Mouse (Mus musculus) liver, embryonic 12.5 days (tissue): ENCODE measurements around the gene Nrxn2. TPM values are rescaled to one million over a fixed set of nuclear protein-coding genes. Genes with fewer than 3 reads are reported as not detected.

Experiments used
- ATAC-seq: fragments of 200-750 bp; cut with Nextera tagmentation; 2 replicates; pipeline ENCODE4 v1.8.0; 2017; ENCODE audit warnings: moderate number of reproducible peaks, mild to moderate bottlenecking, moderate library complexity
- H3K27ac ChIP-seq: fragments of 300-500 bp; sonication (generic); 2 replicates; pipeline ENCODE4 v1.5.1; 2016; ENCODE audit warnings: mild to moderate bottlenecking
- H3K27me3 ChIP-seq: fragments of 300-500 bp; sonication (generic); replicated peaks from 2 replicates; pipeline ENCODE4 v1.6.1; 2016; ENCODE audit warnings: mild to moderate bottlenecking, moderate library complexity
- H3K36me3 ChIP-seq: fragments of 300-500 bp; sonication (generic); 2 replicates; pipeline ENCODE4 v1.6.1; 2016; ENCODE audit warnings: mild to moderate bottlenecking, moderate library complexity
- H3K4me1 ChIP-seq: fragments of 300-500 bp; sonication (generic); 2 replicates; pipeline ENCODE4 v1.6.1; 2016
- H3K4me2 ChIP-seq: fragments of 300-500 bp; sonication (generic); 2 replicates; pipeline ENCODE4 v1.6.1; 2016; ENCODE audit warnings: mild to moderate bottlenecking, moderate library complexity
- H3K4me3 ChIP-seq: fragments of 300-500 bp; sonication (generic); 2 replicates; pipeline ENCODE4 v1.5.1; 2016; ENCODE audit warnings: mild to moderate bottlenecking, moderate library complexity
- H3K9ac ChIP-seq: fragments of 300-500 bp; sonication (generic); 2 replicates; pipeline ENCODE4 v1.6.1; 2016; ENCODE audit warnings: mild to moderate bottlenecking, moderate library complexity
- H3K9me3 ChIP-seq: fragments of 300-500 bp; sonication (generic); replicated peaks from 2 replicates; pipeline ENCODE4 v1.6.1; 2016; ENCODE audit warnings: mild to moderate bottlenecking, moderate library complexity
- whole genome bisulfite sequencing: fragments of 180-500 bp; shearing (Covaris S2); methylation state at CpG from one replicate; pipeline ENCODE4 v1.1.7; 2016; ENCODE audit not compliant: insufficient replicate concordance; 5-methylcytosine and 5-hydroxymethylcytosine counted together
- polyA plus RNA-seq: library from polyadenylated mRNA; unstranded; fragments of >200 nt; fragmentation: Nextera tagmentation; extraction: Ambion mirVana; gene quantifications from 2 replicates; pipeline ENCODE4 v1.2.1, GENCODE M21; 2016

Gene Nrxn2
- polyA plus RNA-seq, result 0.83 and 0.85 TPM in 2 replicates

DNA sequence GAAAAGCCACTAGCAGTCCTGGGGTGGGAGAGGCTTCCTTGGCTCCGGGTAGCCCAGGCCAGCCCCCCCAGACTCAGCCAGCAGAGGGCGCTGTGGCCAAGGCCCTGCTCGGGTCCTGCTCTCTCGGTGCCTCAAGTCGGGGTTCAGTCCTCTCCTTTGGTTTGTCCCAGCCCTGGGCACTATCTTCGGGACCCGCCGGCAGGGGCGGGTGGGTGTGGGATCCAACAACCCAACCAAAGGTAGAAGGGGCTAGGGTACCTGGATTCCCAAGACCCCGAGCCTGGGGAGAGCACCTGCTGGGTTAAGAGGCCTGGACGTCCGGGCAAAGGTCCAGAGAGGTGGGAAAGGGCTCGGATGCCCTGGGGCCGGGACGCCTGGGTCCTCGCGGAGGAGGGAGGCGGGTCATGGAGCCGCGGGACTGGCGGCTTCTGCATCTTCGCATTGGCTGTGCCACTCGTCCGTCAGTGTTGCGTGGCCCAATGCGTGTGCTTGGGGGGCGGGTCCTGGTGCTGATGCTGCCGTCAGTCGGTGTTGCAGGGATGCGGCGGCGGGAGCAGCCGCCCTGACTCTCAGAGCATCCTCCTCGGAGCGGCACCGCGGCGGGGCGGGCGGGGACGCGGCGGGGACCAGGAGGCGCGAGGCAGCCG is at the start of gene Nrxn2:
TSS of gene Nrxn2 (plus strand) at position 499 of the 647 bp plus-strand sequence.
- under 1% methylated on average over 37 of the region's 46 CpGs for WGBS
- ATAC-seq, result peak; percentile 71
- Histone ChIP-seq H3K9me3 (no peaks in the 10 kb centered on the region), H3K4me2 (peak within 1 kb of the TSS; percentile 80), H3K4me3 (peak within 1 kb of the TSS; percentile 50), H3K27ac (no peak within 1 kb of the TSS), H3K36me3 (no peaks in the 10 kb centered on the region), H3K27me3 (peaks cover 75% of the 10 kb centered on the region), H3K9ac (peak within 1 kb of the TSS; percentile 14; the same call in 1 of the 2 replicates), H3K4me1 (peaks cover 48% of the 10 kb centered on the region)

DNA sequence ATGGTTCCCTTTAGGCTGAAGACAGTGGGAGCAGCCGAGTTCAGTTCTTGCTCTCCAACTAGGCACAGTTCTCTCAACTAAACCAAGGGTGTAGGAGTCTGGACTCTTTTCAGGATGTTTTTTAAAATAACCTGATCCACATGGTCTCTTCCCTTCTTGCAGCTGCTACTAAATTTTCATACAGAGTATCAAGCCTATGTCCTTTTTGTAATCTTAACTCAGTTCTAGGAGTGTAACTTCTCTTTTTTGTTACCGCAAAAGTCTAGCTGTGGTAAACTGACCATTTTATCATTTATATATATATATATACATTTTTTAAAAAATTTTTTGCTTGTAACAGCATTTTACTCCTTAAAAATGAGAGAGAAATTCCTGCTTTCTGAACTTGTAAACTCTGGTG is 48.4 kb upstream of the Nrxn2 start:
- H3K27me3 ChIP-seq, result no peaks in the 10 kb centered on the region
- peaks cover 29% of the 10 kb centered on the region for H3K4me1 ChIP-seq
- no peak overlapping the region for H3K9ac ChIP-seq
- no peak overlapping the region for H3K4me3 ChIP-seq
- H3K4me2 ChIP-seq, result no peak overlapping the region
- 89% methylated on average over 2 of the region's 2 CpGs for WGBS
- peaks cover 100% of the 10 kb centered on the region for H3K36me3 ChIP-seq
- H3K9me3 ChIP-seq, result no peaks in the 10 kb centered on the region
- H3K27ac ChIP-seq, result no peak overlapping the region
- ATAC-seq, result no peak

DNA sequence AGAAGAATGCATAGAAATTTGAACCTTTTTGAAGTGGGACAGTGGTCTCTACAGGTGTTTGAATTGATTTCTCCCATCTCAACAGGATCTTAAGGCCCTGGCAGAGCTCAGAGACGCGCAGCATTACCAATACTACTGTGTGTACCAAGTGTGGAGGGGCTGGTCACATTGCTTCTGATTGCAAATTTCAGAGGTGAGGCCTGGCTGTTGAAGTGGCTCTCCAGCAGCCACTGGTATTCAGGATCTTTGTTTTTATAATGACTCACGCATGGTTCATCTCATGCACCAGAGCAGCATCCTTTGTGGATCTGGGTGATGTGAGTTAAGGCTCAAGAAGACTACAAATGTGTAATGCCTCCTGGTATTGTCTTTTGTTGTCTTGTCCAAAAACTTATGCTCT is 46.1 kb upstream of the Nrxn2 start:
- ATAC-seq, result no peak
- Histone ChIP-seq H3K9ac (no peak overlapping the region), H3K36me3 (peaks cover 100% of the 10 kb centered on the region), H3K4me3 (no peak overlapping the region), H3K27ac (no peak overlapping the region), H3K4me1 (peaks cover 7% of the 10 kb centered on the region; the same call in 1 of the 2 replicates), H3K27me3 (no peaks in the 10 kb centered on the region), H3K4me2 (no peak overlapping the region), H3K9me3 (no peaks in the 10 kb centered on the region)
- WGBS, result 87% methylated on average over 3 of the region's 3 CpGs

DNA sequence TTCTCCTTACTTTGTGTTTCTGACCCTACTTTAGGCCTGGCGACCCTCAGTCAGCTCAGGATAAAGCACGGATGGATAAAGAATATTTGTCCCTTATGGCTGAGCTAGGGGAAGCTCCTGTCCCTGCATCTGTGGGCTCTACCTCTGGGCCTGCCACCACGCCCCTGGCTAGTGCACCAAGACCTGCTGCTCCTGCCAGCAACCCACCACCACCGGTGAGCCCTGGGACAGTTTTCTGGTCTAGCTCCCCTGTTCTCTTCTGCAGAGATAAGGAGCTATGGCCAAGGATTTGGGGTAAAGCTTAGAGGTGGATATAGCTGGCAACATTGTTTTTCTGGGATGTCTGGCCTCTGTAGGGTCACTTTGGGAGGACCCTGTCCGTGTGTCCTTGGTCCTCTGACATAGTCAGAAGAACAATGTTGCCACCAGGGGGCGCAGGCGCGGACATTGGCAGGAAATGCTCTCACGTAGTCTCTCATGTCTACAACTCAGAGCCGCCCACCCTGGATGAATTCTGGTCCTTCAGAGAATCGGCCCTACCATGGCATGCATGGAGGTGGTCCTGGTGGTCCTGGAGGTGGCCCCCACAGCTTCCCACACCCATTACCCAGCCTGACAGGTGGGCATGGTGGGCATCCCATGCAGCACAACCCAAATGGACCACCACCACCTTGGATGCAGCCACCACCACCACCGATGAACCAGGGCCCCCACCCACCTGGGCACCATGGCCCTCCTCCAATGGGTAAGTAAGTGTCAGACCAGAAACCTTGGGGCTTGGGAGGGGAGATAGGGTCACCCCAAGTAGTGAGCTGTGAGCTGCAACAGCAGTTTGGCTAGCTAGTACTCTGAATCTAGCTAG is 44.8 kb upstream of the Nrxn2 start:
- H3K27me3 ChIP-seq, result no peaks in the 10 kb centered on the region
- peaks cover 6% of the 10 kb centered on the region; the same call in 1 of the 2 replicates for H3K4me1 ChIP-seq
- H3K27ac ChIP-seq, result no peak overlapping the region
- H3K9me3 ChIP-seq, result no peaks in the 10 kb centered on the region
- peaks cover 100% of the 10 kb centered on the region for H3K36me3 ChIP-seq
- no peak overlapping the region for H3K4me2 ChIP-seq
- ATAC-seq, result peak; percentile 40; the same call in 1 of the 2 replicates
- 58% methylated on average over 12 of the region's 12 CpGs for WGBS
- H3K9ac ChIP-seq, result no peak overlapping the region
- H3K4me3 ChIP-seq, result no peak overlapping the region

DNA sequence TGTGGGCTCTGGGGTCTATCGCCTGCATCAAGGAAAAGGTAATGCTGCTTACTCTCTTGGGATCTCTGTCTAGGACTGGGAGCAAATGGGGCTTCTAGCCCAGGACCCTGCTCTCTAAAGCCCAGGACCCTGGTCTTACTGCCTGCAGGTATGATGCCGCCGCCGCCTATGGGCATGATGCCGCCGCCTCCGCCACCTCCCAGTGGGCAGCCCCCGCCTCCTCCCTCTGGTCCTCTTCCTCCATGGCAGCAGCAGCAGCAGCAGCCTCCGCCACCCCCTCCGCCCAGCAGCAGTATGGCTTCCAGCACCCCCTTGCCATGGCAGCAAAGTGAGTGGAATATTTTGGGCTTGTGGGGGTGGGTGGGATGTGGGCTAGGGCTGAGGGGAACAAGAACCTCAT is 44.0 kb upstream of the Nrxn2 start:
- Histone ChIP-seq H3K4me1 (peaks cover 6% of the 10 kb centered on the region; the same call in 1 of the 2 replicates), H3K27me3 (no peaks in the 10 kb centered on the region), H3K4me3 (no peak overlapping the region), H3K4me2 (no peak overlapping the region), H3K9ac (no peak overlapping the region), H3K36me3 (peaks cover 100% of the 10 kb centered on the region), H3K9me3 (no peaks in the 10 kb centered on the region), H3K27ac (no peak overlapping the region)
- WGBS, result 93% methylated on average over 10 of the region's 10 CpGs
- no peak for ATAC-seq

DNA sequence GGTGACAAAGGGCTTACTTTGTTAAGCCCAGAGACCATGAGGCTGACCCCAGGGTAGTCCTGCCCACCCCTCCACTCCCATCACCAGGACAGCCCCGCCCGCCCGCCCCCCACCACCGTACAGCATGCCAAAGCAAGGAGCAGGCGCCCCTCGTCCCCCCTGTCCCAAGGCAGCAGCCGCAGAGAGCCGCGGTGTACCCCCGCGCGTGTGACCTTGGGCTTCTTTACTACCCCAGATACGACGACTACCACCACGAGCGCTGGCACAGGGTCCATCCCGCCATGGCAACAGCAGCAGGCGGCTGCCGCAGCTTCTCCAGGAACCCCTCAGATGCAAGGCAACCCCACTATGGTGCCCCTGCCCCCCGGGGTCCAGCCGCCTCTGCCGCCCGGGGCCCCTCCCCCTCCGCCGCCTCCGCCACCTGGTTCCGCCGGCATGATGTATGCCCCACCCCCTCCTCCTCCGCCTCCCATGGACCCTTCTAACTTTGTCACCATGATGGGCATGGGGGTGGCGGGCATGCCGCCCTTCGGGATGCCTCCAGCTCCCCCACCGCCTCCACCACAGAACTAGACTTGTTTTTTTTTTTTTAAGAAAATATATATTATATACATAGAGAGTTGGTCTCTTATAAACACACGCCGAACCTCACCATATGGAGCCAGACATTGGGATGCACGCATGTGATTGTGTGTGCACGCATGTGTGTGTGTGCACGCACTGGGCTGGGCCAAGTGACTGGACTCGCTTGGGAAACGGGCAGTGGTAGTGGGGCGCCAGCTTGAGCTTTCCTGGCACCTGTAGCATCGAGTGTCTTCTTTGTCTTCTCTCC is 42.9 kb upstream of the Nrxn2 start:
- WGBS, result 94% methylated on average over 38 of the region's 42 CpGs
- H3K27ac ChIP-seq, result no peak overlapping the region
- ATAC-seq, result no peak
- H3K27me3 ChIP-seq, result no peaks in the 10 kb centered on the region
- peaks cover 6% of the 10 kb centered on the region; the same call in 1 of the 2 replicates for H3K4me1 ChIP-seq
- H3K9ac ChIP-seq, result no peak overlapping the region
- peaks cover 93% of the 10 kb centered on the region for H3K36me3 ChIP-seq
- no peaks in the 10 kb centered on the region for H3K9me3 ChIP-seq
- no peak overlapping the region for H3K4me3 ChIP-seq
- no peak overlapping the region for H3K4me2 ChIP-seq

DNA sequence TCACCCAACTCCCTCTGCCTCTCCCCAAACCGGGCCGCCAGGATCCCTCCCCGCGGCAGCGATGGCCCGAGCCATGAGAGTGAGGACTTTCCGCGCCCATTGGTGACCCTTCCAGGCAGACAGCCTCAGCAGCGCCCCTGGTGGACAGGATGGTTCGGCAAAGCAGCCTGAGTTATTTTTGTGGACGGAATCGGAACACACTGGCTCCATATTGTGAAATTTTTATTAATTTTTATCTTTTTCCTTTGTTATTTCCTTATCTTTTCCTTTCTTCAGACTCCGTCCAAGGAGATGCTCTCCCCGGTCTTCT is 42.3 kb upstream of the Nrxn2 start:
- no peak overlapping the region for H3K27ac ChIP-seq
- WGBS, result 79% methylated on average over 14 of the region's 14 CpGs
- peaks cover 87% of the 10 kb centered on the region for H3K36me3 ChIP-seq
- no peaks in the 10 kb centered on the region for H3K9me3 ChIP-seq
- no peaks in the 10 kb centered on the region for H3K27me3 ChIP-seq
- H3K4me1 ChIP-seq, result 0 out of 2 replicates have a peak, but pooled peaks cover 6% of the 10 kb centered on the region
- no peak overlapping the region for H3K4me2 ChIP-seq
- H3K9ac ChIP-seq, result no peak overlapping the region
- H3K4me3 ChIP-seq, result no peak overlapping the region
- no peak for ATAC-seq

DNA sequence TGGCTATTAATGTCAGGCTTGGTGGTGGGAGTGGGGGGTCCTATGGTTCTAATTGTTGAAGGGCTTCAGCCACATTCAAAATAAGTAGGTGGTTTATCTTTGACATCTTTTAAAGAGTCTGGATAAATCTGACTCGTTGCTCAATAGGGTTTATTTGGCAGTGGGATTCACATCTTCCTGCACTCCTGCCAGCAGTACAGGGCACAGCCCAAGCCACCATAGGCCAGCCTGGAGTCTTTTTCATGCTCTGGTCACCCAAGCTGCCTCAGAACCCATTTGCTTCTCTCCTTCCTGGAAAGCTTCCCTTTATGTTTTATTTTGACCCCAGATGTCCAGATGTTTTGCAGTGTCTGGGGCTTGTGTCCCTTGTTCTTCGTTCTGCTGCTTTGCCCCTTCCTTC is 41.9 kb upstream of the Nrxn2 start:
- no peak for ATAC-seq
- Histone ChIP-seq H3K27me3 (no peaks in the 10 kb centered on the region), H3K9ac (no peak overlapping the region), H3K4me3 (no peak overlapping the region), H3K27ac (no peak overlapping the region), H3K4me2 (no peak overlapping the region), H3K4me1 (0 out of 2 replicates have a peak, but pooled peaks cover 6% of the 10 kb centered on the region), H3K36me3 (peaks cover 83% of the 10 kb centered on the region), H3K9me3 (no peaks in the 10 kb centered on the region)
- 72% methylated on average over 2 of the region's 2 CpGs for WGBS

DNA sequence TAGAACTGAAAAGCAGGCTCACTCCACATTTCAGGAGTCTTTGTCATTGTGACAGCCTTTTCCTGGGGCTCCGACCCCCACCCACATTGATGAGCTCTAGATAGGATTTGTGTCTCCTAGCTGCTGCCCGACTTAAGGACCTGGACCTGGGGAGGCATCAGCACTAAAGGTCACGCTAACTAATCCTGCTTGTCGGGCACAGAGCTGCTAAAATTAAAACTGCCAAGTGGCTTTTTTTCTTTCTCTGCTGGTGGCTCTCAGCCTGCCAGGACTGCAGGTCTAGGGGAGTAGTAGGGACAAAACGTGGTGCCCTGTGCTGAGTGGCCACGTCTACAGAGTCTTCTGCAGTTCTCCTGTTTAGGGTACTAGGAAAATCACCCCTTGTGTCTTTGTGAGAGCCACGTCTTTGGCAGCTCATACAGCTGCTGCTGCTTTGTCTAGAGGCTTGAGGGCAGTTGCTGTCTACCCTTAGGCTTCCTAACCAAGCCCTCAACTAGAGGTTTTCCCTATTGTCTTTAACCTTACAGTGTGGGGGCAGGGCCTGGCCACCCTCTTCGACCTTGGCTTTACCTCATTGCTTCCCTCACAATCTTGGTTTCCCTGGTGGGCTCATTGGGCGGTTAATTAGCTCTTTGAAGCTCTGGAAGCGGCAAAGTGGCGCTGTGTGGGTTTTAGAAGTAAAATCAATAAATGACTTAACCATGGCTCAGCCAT is 41.0 kb upstream of the Nrxn2 start:
- Histone ChIP-seq H3K4me2 (no peak overlapping the region), H3K4me1 (0 out of 2 replicates have a peak, but pooled peaks cover under 1% of the 10 kb centered on the region), H3K4me3 (no peak overlapping the region), H3K27me3 (no peaks in the 10 kb centered on the region), H3K9ac (no peak overlapping the region), H3K27ac (no peak overlapping the region; the same call in 1 of the 2 replicates), H3K9me3 (no peaks in the 10 kb centered on the region), H3K36me3 (peaks cover 74% of the 10 kb centered on the region)
- no peak for ATAC-seq
- WGBS, result 84% methylated on average over 11 of the region's 11 CpGs

DNA sequence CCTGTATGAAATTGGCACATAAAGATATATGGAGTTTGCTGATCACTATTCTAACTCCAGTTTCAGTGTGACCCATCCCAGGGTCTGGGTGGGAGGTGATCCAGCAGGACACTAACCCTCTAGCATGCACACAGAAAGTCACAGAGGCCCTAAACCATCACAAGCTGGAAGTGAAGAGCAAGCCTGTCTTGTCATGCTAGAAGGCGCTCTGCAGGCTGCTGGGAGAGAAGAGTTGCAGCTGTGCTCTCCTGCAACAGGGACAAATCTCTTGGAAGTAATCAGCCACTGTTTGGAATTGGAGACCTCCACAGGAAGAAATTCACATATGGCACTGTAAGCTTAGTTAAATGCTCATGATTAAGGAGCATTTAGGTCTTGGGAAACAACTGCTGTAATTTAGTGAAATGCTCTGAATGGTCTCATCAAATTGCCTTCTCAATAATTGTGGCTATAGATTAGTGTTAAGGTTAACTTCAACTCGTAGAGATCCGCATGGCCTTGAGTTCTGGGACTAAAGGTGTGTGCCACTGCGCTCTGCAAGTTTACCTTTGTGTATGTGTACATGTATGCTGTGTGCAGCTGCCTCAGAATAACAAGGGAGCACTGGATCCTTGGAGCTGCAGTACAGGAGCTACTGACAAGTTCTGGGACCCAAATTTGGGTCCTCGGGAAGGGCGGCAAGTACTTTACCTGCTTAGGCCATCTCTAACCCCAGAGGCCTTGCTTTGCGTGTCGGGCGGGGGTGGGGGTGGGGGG is 37.9 kb upstream of the Nrxn2 start:
- H3K27ac ChIP-seq, result no peak overlapping the region
- WGBS, result 85% methylated on average over 9 of the region's 9 CpGs
- no peak for ATAC-seq
- no peak overlapping the region for H3K9ac ChIP-seq
- H3K36me3 ChIP-seq, result peaks cover 43% of the 10 kb centered on the region
- no peaks in the 10 kb centered on the region for H3K9me3 ChIP-seq
- H3K4me3 ChIP-seq, result no peak overlapping the region
- no peak overlapping the region for H3K4me2 ChIP-seq
- H3K4me1 ChIP-seq, result peaks cover 23% of the 10 kb centered on the region
- H3K27me3 ChIP-seq, result no peaks in the 10 kb centered on the region

DNA sequence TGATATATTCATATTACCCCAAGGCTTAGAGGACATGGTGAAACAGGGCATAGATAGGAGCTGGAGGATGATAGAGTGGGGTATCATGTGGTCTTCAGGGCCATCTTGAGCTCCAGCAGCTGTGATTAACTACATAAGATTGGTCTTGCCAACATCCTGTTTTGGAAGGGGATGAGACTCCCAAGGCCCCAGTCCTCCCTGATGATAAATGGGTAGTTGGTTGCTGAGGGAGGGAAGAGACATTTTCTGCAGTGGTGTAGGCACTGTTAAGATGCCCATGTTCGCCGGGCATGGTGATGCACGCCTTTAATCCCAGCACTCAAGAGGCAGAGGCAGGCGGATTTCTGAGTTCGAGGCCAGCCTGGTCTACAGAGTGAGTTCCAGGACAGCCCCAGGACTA is 37.3 kb upstream of the Nrxn2 start:
- Histone ChIP-seq H3K27ac (no peak overlapping the region), H3K9me3 (no peaks in the 10 kb centered on the region), H3K9ac (no peak overlapping the region), H3K4me2 (no peak overlapping the region), H3K36me3 (peaks cover 37% of the 10 kb centered on the region), H3K4me3 (no peak overlapping the region), H3K27me3 (no peaks in the 10 kb centered on the region), H3K4me1 (peaks cover 24% of the 10 kb centered on the region)
- no peak for ATAC-seq
- WGBS, result 78% methylated on average over 5 of the region's 5 CpGs
